Mouse (Mus musculus) heart, embryonic 12.5 days (tissue): ENCODE measurements around the gene Rhov. TPM values are rescaled to one million over a fixed set of nuclear protein-coding genes. Genes with fewer than 3 reads are reported as not detected.

Source experiments
- ATAC-seq: fragments of 200-750 bp; cut with Nextera tagmentation; 2 replicates; pipeline ENCODE4 v1.8.0; 2017; ENCODE audit warnings: moderate TSS enrichment, moderate library complexity; ENCODE audit not compliant: insufficient number of reproducible peaks, low FRiP score
- H3K27ac ChIP-seq: fragments of 300-500 bp; sonication (generic); 2 replicates; pipeline ENCODE4 v1.5.1; 2016; ENCODE audit warnings: mild to moderate bottlenecking, moderate library complexity; ENCODE audit not compliant: poor library complexity, severe bottlenecking
- H3K27me3 ChIP-seq: fragments of 300-500 bp; sonication (generic); replicated peaks from 2 replicates; pipeline ENCODE4 v1.6.1; 2016; ENCODE audit warnings: mild to moderate bottlenecking, moderate library complexity
- H3K36me3 ChIP-seq: fragments of 300-500 bp; sonication (generic); 2 replicates; pipeline ENCODE4 v1.6.1; 2016; ENCODE audit warnings: mild to moderate bottlenecking, moderate library complexity
- H3K4me1 ChIP-seq: fragments of 300-500 bp; sonication (generic); replicated peaks from 2 replicates; pipeline ENCODE4 v1.6.1; 2016; ENCODE audit warnings: mild to moderate bottlenecking
- H3K4me2 ChIP-seq: fragments of 300-500 bp; sonication (generic); 2 replicates; pipeline ENCODE4 v1.6.1; 2016; ENCODE audit warnings: mild to moderate bottlenecking, moderate library complexity
- H3K4me3 ChIP-seq: fragments of 300-500 bp; sonication (generic); 2 replicates; pipeline ENCODE4 v1.5.1; 2016; ENCODE audit warnings: mild to moderate bottlenecking
- H3K9ac ChIP-seq: fragments of 300-500 bp; sonication (generic); 2 replicates; pipeline ENCODE4 v1.6.1; 2016; ENCODE audit warnings: mild to moderate bottlenecking, moderate library complexity
- H3K9me3 ChIP-seq: fragments of 300-500 bp; sonication (generic); replicated peaks from 2 replicates; pipeline ENCODE4 v1.6.1; 2016; ENCODE audit warnings: mild to moderate bottlenecking, moderate library complexity
- WGBS: fragments of 180-500 bp; shearing (Covaris S2); methylation state at CpG from one replicate; pipeline ENCODE4 v1.1.7; 2016; 5-methylcytosine and 5-hydroxymethylcytosine counted together
- polyA plus RNA-seq: library from polyadenylated mRNA; unstranded; fragments of >200 nt; fragmentation: Nextera tagmentation; extraction: Ambion mirVana; gene quantifications from 2 replicates; pipeline ENCODE4 v1.2.1, GENCODE M21; 2016

The Rhov gene
- polyA plus RNA-seq, 1 experiment from 2014 or later: 0.13 TPM

GRCm38 (mm10) chr2:119237871-119238220, 33.2 kb downstream of the Rhov start:
- peak overlapping the region; percentile 92 for H3K4me2 ChIP-seq
- H3K4me3 ChIP-seq: peak overlapping the region; percentile 59
- H3K9me3 ChIP-seq: no peaks in the 10 kb centered on the region
- no peak for ATAC-seq
- peaks cover 76% of the 10 kb centered on the region for H3K27me3 ChIP-seq
- H3K27ac ChIP-seq: no peak overlapping the region
- H3K9ac ChIP-seq: peak overlapping the region; percentile 49
- WGBS: 2% methylated on average over 30 of the region's 31 CpGs
- H3K36me3 ChIP-seq: no peaks in the 10 kb centered on the region
- peaks cover 14% of the 10 kb centered on the region for H3K4me1 ChIP-seq

GRCm38 (mm10) chr2:119237210-119237870, 33.7 kb downstream of the Rhov start, which contains the start of gene Spint1:
Spint1 (plus strand) TSS chr2:119237362.
- no peak within 1 kb of the TSS for H3K27ac ChIP-seq
- peak within 1 kb of the TSS; percentile 92 for H3K4me2 ChIP-seq
- H3K27me3 ChIP-seq: peaks cover 76% of the 10 kb centered on the region
- ATAC-seq: no peak; the same call in 1 of the 2 replicates
- H3K4me1 ChIP-seq: peaks cover 14% of the 10 kb centered on the region
- H3K9me3 ChIP-seq: no peaks in the 10 kb centered on the region
- H3K9ac ChIP-seq: peak within 1 kb of the TSS; percentile 49
- peak within 1 kb of the TSS; percentile 59 for H3K4me3 ChIP-seq
- WGBS: under 1% methylated on average over 73 of the region's 73 CpGs
- no peaks in the 10 kb centered on the region for H3K36me3 ChIP-seq

- WGBS: 8% methylated on average over 25 of the region's 25 CpGs
Observed at GRCm38 (mm10) chr2:119236682-119237209, 34.3 kb downstream of the Rhov start.

GRCm38 (mm10) chr2:119229775-119230704, 41.0 kb downstream of the Rhov start, which contains the start of gene Ppp1r14d:
Ppp1r14d (minus strand) TSS chr2:119229906.
- Histone ChIP-seq H3K27ac (no peak within 1 kb of the TSS), H3K9ac (no peak within 1 kb of the TSS), H3K4me2 (no peak within 1 kb of the TSS), H3K4me1 (no peaks in the 10 kb centered on the region), H3K36me3 (no peaks in the 10 kb centered on the region), H3K27me3 (peaks cover 20% of the 10 kb centered on the region), H3K4me3 (no peak within 1 kb of the TSS), H3K9me3 (no peaks in the 10 kb centered on the region)
- no peak for ATAC-seq
- 67% methylated on average over 6 of the region's 6 CpGs for WGBS

More at GRCm38 (mm10) chr2:119236682-119237209, 34.3 kb downstream of the Rhov start:
- peak overlapping the region; percentile 92 for H3K4me2 ChIP-seq
- no peaks in the 10 kb centered on the region for H3K36me3 ChIP-seq
- peaks cover 76% of the 10 kb centered on the region for H3K27me3 ChIP-seq
- H3K9me3 ChIP-seq: no peaks in the 10 kb centered on the region
- no peak for ATAC-seq
- H3K9ac ChIP-seq: peak overlapping the region; percentile 49
- H3K27ac ChIP-seq: no peak overlapping the region
- peak overlapping the region; percentile 59 for H3K4me3 ChIP-seq
- H3K4me1 ChIP-seq: peaks cover 14% of the 10 kb centered on the region

Other genes starting within 250 kb of the Rhov start
- 16.3 and 18.3 TPM in 2 replicates for gene Ccdc32, start 241.9 kb downstream of the Rhov start, polyA plus RNA-seq
- 4.5 and 5.0 TPM in 2 replicates for gene Rpusd2, start 236.5 kb downstream of the Rhov start, polyA plus RNA-seq
- 39.0 and 39.4 TPM in 2 replicates for gene Knl1, start 224.2 kb downstream of the Rhov start, polyA plus RNA-seq
- gene Rad51, start 158.5 kb downstream of the Rhov start, polyA plus RNA-seq: 32.2 and 33.3 TPM in 2 replicates
- 29.2 and 31.0 TPM in 2 replicates for gene Rmdn3, start 114.2 kb downstream of the Rhov start, polyA plus RNA-seq
- gene Gchfr, start 103.5 kb downstream of the Rhov start, polyA plus RNA-seq: 4.5 and 5.0 TPM in 2 replicates
- gene Gm14137, start 96.8 kb downstream of the Rhov start, polyA plus RNA-seq: 0.34 and 0.46 TPM in 2 replicates
- 31.6 and 36.5 TPM in 2 replicates for gene Zfyve19, start 62.7 kb downstream of the Rhov start, polyA plus RNA-seq
- 12.0 and 12.6 TPM in 2 replicates for gene Dnajc17, start 62.5 kb downstream of the Rhov start, polyA plus RNA-seq
- gene Ppp1r14d, start 41.4 kb downstream of the Rhov start, polyA plus RNA-seq: not detected in 2 replicates
- 0.82 and 1.00 TPM in 2 replicates for gene Spint1, start 33.9 kb downstream of the Rhov start, polyA plus RNA-seq
- 15.2 and 15.8 TPM in 2 replicates for gene Vps18, start 17.5 kb upstream of the Rhov start, polyA plus RNA-seq
- 6.5 and 6.8 TPM in 2 replicates for gene Dll4, start 54.5 kb upstream of the Rhov start, polyA plus RNA-seq
- 0.12 and 0.31 TPM in 2 replicates for gene Chac1, start 80.0 kb upstream of the Rhov start, polyA plus RNA-seq
- 3.8 and 4.0 TPM in 2 replicates for gene Ino80, start 206.4 kb upstream of the Rhov start, polyA plus RNA-seq